Mouse (Mus musculus) ES-Bruce4 (cell line): ENCODE measurements around the gene Nup155.

Source experiments
- CTCF ChIP-seq: IDR thresholded peaks from one replicate; pipeline ENCODE4 v1.8.1; 2011; ENCODE audit warnings: low read depth, low read length
- EP300 ChIP-seq: IDR thresholded peaks from 2 replicates; pipeline ENCODE4 v1.6.1; 2011; ENCODE audit warnings: low read depth, low read length; ENCODE audit not compliant: insufficient read depth
- POLR2A ChIP-seq: IDR thresholded peaks from one replicate; pipeline ENCODE4 v1.8.1; 2011; ENCODE audit warnings: low read length; ENCODE audit not compliant: insufficient read depth

DNA sequence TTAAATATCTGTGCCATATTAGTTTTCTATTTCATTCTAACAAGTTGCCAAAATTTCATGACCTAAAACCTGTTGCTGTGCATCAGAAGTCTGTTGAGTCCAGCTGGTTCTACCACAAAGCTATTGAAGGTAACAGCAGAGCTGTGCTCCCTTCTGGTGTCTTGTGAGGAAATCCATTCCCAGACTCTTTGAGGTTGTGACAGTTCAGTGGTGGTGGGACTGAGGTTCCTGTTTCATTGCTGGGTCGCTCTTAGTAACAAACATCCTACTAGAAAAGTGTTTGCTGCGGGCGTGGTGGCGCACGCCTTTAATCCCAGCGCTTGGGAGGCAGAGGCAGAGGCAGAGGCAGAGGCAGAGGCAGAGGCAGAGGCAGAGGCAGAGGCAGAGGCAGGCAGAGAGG lies 99.3 kb downstream of the Nup155 start:
- no peak for TF ChIP-seq POLR2A
- TF ChIP-seq CTCF, result no peak
- no peak for TF ChIP-seq EP300
